Mouse (Mus musculus): ENCODE data around the gene Ctsa. TPM values are rescaled to one million over a fixed set of nuclear protein-coding genes. Genes with fewer than 3 reads are reported as not detected.
A peak's percentile ranks its signal among the peaks of the same experiment; 100 is the strongest.

The Ctsa gene
- total and polyA plus RNA-seq, 3 experiments: 19.9 to 45.5 (median 27.0) TPM

DNA sequence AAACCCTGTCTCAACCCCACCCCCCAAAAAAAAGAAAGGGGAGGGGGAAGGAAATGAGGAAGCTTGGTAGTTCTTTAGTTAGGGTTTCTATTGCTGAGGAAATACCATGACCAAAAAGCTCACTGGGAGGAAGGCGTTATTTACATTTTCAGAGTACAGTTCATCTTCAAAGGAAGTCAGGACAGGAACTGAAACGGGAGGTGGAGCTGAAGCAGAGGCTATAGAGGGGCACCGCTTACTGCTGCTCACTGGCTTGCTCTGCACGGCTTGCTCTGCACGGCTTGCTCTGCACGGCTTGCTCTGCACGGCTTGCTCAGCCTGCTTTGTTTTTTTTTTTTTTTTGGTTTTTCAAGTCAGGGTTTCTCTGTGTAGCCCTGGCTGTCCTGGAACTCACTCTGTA lies 35.8 kb downstream of the Ctsa start:
- Histone ChIP-seq H3K36me3 (replicated peaks in 1 of 2; ENCODE audit: control insufficient read depth in 1 of 2, insufficient read depth in 1 of 2, low read length in 1 of 2) (no peaks in the 10 kb centered on the region), H3K4me3 (replicated peaks in 1 of 3; ENCODE audit: low read depth in 2 of 3, low read length in 2 of 3, poor library complexity in 1 of 3) (no peak overlapping the region), H3K27me3 (replicated peaks) (no peaks in the 10 kb centered on the region), H3K4me1 (ENCODE audit: control insufficient read depth in 1 of 2, insufficient read depth in 2 of 2) (0 out of 4 replicates have a peak, but pooled peaks cover 0 to 7% of the 10 kb centered on the region in 2 experiments), H3K9me3 (replicated peaks; ENCODE audit: low read length) (peaks cover 32% of the 10 kb centered on the region), H3K79me2 (replicated peaks; ENCODE audit: control insufficient read depth, extremely low read depth, insufficient read depth, poor library complexity, severe bottlenecking) (no peaks in the 10 kb centered on the region), H3K27ac (ENCODE audit: insufficient read depth, low read depth) (no peak overlapping the region), H3K4me2 (ENCODE audit: insufficient read depth, low read depth, poor library complexity, severe bottlenecking) (no peak overlapping the region), H3K9ac (ENCODE audit: insufficient read depth, low read depth) (no peak overlapping the region)
- in situ Hi-C loops (cut with MboI; ENCODE audit: low pct_ligation_motif_present, low pct_unique_long_range_greater_than_20kb, low sequenced_read_pairs) (no loop called here), dilution Hi-C loops (cut with MboI; ENCODE audit: extremely low pct_ligation_motif_present, extremely low pct_unique_long_range_greater_than_20kb, low sequenced_read_pairs) (no loop called here)
- peak; percentile 75 for DNase-seq (ENCODE audit: extremely low read depth)
- TF ChIP-seq ZKSCAN1 (IDR thresholded peaks at IDR 0.05; ENCODE audit: borderline replicate concordance, low read depth, low read length): no peak
- no peak for TF ChIP-seq ZMIZ1 (IDR thresholded peaks at IDR 0.05; ENCODE audit: low read depth, low read length)
- no peak for TF ChIP-seq ELF1 (IDR thresholded peaks at IDR 0.05; ENCODE audit: low read depth, low read length)
- no peak for TF ChIP-seq E2F4 (IDR thresholded peaks at IDR 0.05; ENCODE audit: insufficient replicate concordance, low read depth, low read length)
- no peak for TF ChIP-seq CHD1 (IDR thresholded peaks at IDR 0.05; ENCODE audit: low read depth, low read length)
- no peak for TF ChIP-seq MAX (IDR thresholded peaks at IDR 0.05; ENCODE audit: low read length)
- peak; percentile 66 for TF ChIP-seq IRF4 (IDR thresholded peaks at IDR 0.05; ENCODE audit: low read depth, low read length)
- TF ChIP-seq RAD21 (IDR thresholded peaks at IDR 0.05; ENCODE audit: low read depth, low read length): no peak
- no peak for TF ChIP-seq POLR2A (IDR thresholded peaks at IDR 0.05; ENCODE audit: low read depth, low read length)
- no peak for TF ChIP-seq UBTF (IDR thresholded peaks at IDR 0.05; ENCODE audit: low read depth, low read length)
- TF ChIP-seq NELFE (IDR thresholded peaks at IDR 0.05; ENCODE audit: low read depth, low read length): no peak
- no peak for TF ChIP-seq MXI1 (IDR thresholded peaks at IDR 0.05; ENCODE audit: low read depth, low read length)
- TF ChIP-seq CHD2 (IDR thresholded peaks at IDR 0.05; ENCODE audit: low read length): no peak
- no peak for TF ChIP-seq NRF1 (IDR thresholded peaks at IDR 0.05; ENCODE audit: low read depth, low read length)
- TF ChIP-seq HCFC1 (IDR thresholded peaks at IDR 0.05; ENCODE audit: low read depth, low read length): no peak
- TF ChIP-seq EP300 (IDR thresholded peaks at IDR 0.05; ENCODE audit: low read length): peak; percentile 64
- TF ChIP-seq KAT2A (IDR thresholded peaks at IDR 0.05; ENCODE audit: insufficient replicate concordance, low read length): no peak
- no peak for TF ChIP-seq POLR2AphosphoS2 (IDR thresholded peaks at IDR 0.05; ENCODE audit: low read depth, low read length)

DNA sequence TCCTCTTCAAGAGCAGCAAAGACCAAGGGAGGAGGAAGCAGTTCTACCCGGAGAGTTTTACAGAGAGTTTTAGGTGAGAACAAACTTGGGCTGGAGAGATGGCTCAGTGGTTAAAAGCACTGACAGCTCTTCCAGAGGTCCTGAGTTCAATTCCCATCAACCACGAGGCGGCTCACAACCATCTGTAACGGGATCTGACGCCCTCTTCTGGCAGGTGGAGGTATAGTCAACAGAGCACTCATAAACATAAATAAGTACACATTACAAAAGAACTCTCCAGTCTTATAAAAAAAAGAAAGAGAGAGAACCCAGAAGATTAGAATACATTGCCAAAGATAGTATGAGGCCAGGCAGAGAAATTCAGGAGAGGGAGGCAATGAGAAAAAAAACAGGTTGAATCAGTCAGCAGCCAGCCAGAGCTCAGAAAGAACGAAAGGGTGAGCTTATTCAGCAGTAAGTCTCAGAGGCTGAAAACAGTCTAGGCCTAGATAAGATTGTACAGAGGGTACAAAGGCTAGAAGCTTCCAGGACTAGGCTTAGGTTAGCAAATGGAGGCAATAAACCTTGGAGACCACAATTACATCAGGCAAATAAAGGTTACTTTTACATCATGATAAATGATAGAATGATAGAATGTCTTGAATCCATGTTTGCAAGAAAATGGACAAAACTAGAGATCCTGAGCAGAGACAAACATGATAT lies 39.1 kb downstream of the Ctsa start:
- no peak for TF ChIP-seq RCOR1 (conservative IDR thresholded peaks at IDR 0.05; ENCODE audit: low read depth, low read length)
- TF ChIP-seq GABPA (IDR thresholded peaks at IDR 0.05; ENCODE audit: insufficient replicate concordance, low read depth, low read length): no peak
- no peak for TF ChIP-seq HCFC1 (IDR thresholded peaks at IDR 0.05; ENCODE audit: low read depth, low read length)
- no peak for TF ChIP-seq CHD1 (IDR thresholded peaks at IDR 0.05; ENCODE audit: low read depth, low read length)
- no peak for TF ChIP-seq USF1 (IDR thresholded peaks at IDR 0.05; ENCODE audit: low read depth, low read length)
- TF ChIP-seq EP300 (IDR thresholded peaks at IDR 0.05; ENCODE audit: low read length): no peak
- TF ChIP-seq JUND (conservative IDR thresholded peaks at IDR 0.05; ENCODE audit: low read depth, low read length): no peak
- no peak for TF ChIP-seq ZC3H11A (IDR thresholded peaks at IDR 0.05; ENCODE audit: low read depth, low read length)
- Histone ChIP-seq H3K27me3 (replicated peaks) (no peaks in the 10 kb centered on the region), H3K36me3 (replicated peaks in 1 of 2; ENCODE audit: control insufficient read depth in 1 of 2, insufficient read depth in 1 of 2, low read length in 1 of 2) (no peaks in the 10 kb centered on the region), H3K4me1 (ENCODE audit: control insufficient read depth in 1 of 2, insufficient read depth in 2 of 2) (0 out of 4 replicates have a peak, but pooled peaks cover 0 to 7% of the 10 kb centered on the region in 2 experiments), H3K4me3 (replicated peaks in 1 of 3; ENCODE audit: low read depth in 2 of 3, low read length in 2 of 3, poor library complexity in 1 of 3) (no peak overlapping the region), H3K9me3 (replicated peaks; ENCODE audit: low read length) (peaks cover 32% of the 10 kb centered on the region), H3K27ac (ENCODE audit: insufficient read depth, low read depth) (no peak overlapping the region), H3K79me2 (replicated peaks; ENCODE audit: control insufficient read depth, extremely low read depth, insufficient read depth, poor library complexity, severe bottlenecking) (no peaks in the 10 kb centered on the region), H3K9ac (ENCODE audit: insufficient read depth, low read depth) (no peak overlapping the region), H3K4me2 (ENCODE audit: insufficient read depth, low read depth, poor library complexity, severe bottlenecking) (no peak overlapping the region)
- in situ Hi-C loops (cut with MboI; ENCODE audit: low pct_ligation_motif_present, low pct_unique_long_range_greater_than_20kb, low sequenced_read_pairs) (no loop called here), dilution Hi-C loops (cut with MboI; ENCODE audit: extremely low pct_ligation_motif_present, extremely low pct_unique_long_range_greater_than_20kb, low sequenced_read_pairs) (no loop called here)
- DNase-seq (ENCODE audit: extremely low read depth): no peak
